Mouse (Mus musculus): ENCODE results near the gene 9330182L06Rik. TPM values are rescaled to one million over a fixed set of nuclear protein-coding genes. Genes with fewer than 3 reads are reported as not detected.

Gene 9330182L06Rik
- polyA plus RNA-seq, 1 experiment from 2014 or later, result 0.24 TPM

- Histone ChIP-seq H3K36me3 (no peaks in the 10 kb centered on the region), H3K9me3 (replicated peaks) (no peaks in the 10 kb centered on the region), H3K9ac (no peak overlapping the region), H3K27me3 (no peaks in the 10 kb centered on the region), H3K4me1 (replicated peaks) (no peaks in the 10 kb centered on the region), H3K27ac (no peak overlapping the region), H3K4me3 (replicated peaks) (no peak overlapping the region), H3K4me2 (no peak overlapping the region)
- ATAC-seq (ENCODE audit: low read depth), result no peak
- 38% methylated on average over 10 of the region's 10 CpGs for WGBS (ENCODE audit: insufficient replicate concordance)
- DNase-seq, result no peak
Measured at GRCm38 (mm10) chr5:9427581-9428241, 161.8 kb downstream of the 9330182L06Rik start.

- H3K9me3 ChIP-seq (replicated peaks), result no peaks in the 10 kb centered on the region
- 42% methylated on average over 3 of the region's 3 CpGs for WGBS (ENCODE audit: insufficient replicate concordance)
- H3K4me2 ChIP-seq, result no peak overlapping the region
- no peak overlapping the region for H3K4me3 ChIP-seq (replicated peaks)
- H3K9ac ChIP-seq, result no peak overlapping the region
- ATAC-seq (ENCODE audit: low read depth) (no peak), DNase-seq (no peak)
- no peak overlapping the region for H3K27ac ChIP-seq
- no peaks in the 10 kb centered on the region for H3K27me3 ChIP-seq
- H3K36me3 ChIP-seq, result no peaks in the 10 kb centered on the region
- no peaks in the 10 kb centered on the region for H3K4me1 ChIP-seq (replicated peaks)
Measured at GRCm38 (mm10) chr5:9428728-9429127, 162.8 kb downstream of the 9330182L06Rik start.

- Histone ChIP-seq H3K27ac (no peak overlapping the region), H3K9ac (no peak overlapping the region), H3K4me1 (replicated peaks) (no peaks in the 10 kb centered on the region), H3K27me3 (no peaks in the 10 kb centered on the region), H3K4me2 (no peak overlapping the region), H3K4me3 (replicated peaks) (no peak overlapping the region), H3K9me3 (replicated peaks) (no peaks in the 10 kb centered on the region), H3K36me3 (no peaks in the 10 kb centered on the region)
- WGBS (ENCODE audit: insufficient replicate concordance), result 15% methylated on average over 1 of the region's 1 CpGs
- DNase-seq, result no peak
- ATAC-seq (ENCODE audit: low read depth), result no peak
Measured at GRCm38 (mm10) chr5:9446146-9446545, 180.2 kb downstream of the 9330182L06Rik start.

- no peak overlapping the region for H3K4me3 ChIP-seq (replicated peaks)
- H3K9ac ChIP-seq, result no peak overlapping the region
- WGBS (ENCODE audit: insufficient replicate concordance), result 67% methylated on average over 6 of the region's 6 CpGs
- H3K36me3 ChIP-seq, result no peaks in the 10 kb centered on the region
- ATAC-seq (ENCODE audit: low read depth), result no peak
- no peaks in the 10 kb centered on the region for H3K9me3 ChIP-seq (replicated peaks)
- no peak for DNase-seq
- no peaks in the 10 kb centered on the region for H3K27me3 ChIP-seq
- H3K4me2 ChIP-seq, result no peak overlapping the region
- H3K4me1 ChIP-seq (replicated peaks), result no peaks in the 10 kb centered on the region
- no peak overlapping the region for H3K27ac ChIP-seq
Measured at GRCm38 (mm10) chr5:9448931-9449330, 183.0 kb downstream of the 9330182L06Rik start.

GRCm38 (mm10) chr5:9449570-9449969, 183.7 kb downstream of the 9330182L06Rik start:
- H3K9ac ChIP-seq, result no peak overlapping the region
- H3K27ac ChIP-seq, result no peak overlapping the region
- no peak overlapping the region for H3K4me2 ChIP-seq
- ATAC-seq (ENCODE audit: low read depth) (no peak), DNase-seq (no peak)
- no peak overlapping the region for H3K4me3 ChIP-seq (replicated peaks)
- 56% methylated on average over 5 of the region's 5 CpGs for WGBS (ENCODE audit: insufficient replicate concordance)
- no peaks in the 10 kb centered on the region for H3K9me3 ChIP-seq (replicated peaks)
- H3K27me3 ChIP-seq, result no peaks in the 10 kb centered on the region
- no peaks in the 10 kb centered on the region for H3K36me3 ChIP-seq
- H3K4me1 ChIP-seq (replicated peaks), result no peaks in the 10 kb centered on the region

- no peak overlapping the region for H3K27ac ChIP-seq
- 57% methylated on average over 2 of the region's 2 CpGs for WGBS (ENCODE audit: insufficient replicate concordance)
- no peak overlapping the region for H3K4me2 ChIP-seq
- ATAC-seq (ENCODE audit: low read depth) (no peak), DNase-seq (no peak)
- H3K36me3 ChIP-seq, result no peaks in the 10 kb centered on the region
- no peaks in the 10 kb centered on the region for H3K9me3 ChIP-seq (replicated peaks)
- H3K9ac ChIP-seq, result no peak overlapping the region
- H3K27me3 ChIP-seq, result no peaks in the 10 kb centered on the region
- no peaks in the 10 kb centered on the region for H3K4me1 ChIP-seq (replicated peaks)
- no peak overlapping the region for H3K4me3 ChIP-seq (replicated peaks)
Measured at GRCm38 (mm10) chr5:9453298-9453697, 187.4 kb downstream of the 9330182L06Rik start.

GRCm38 (mm10) chr5:9477587-9477986, 211.7 kb downstream of the 9330182L06Rik start:
- Histone ChIP-seq H3K27me3 (no peaks in the 10 kb centered on the region), H3K4me2 (no peak overlapping the region), H3K4me3 (replicated peaks) (no peak overlapping the region), H3K4me1 (replicated peaks) (no peaks in the 10 kb centered on the region), H3K9me3 (replicated peaks) (no peaks in the 10 kb centered on the region), H3K9ac (no peak overlapping the region), H3K27ac (no peak overlapping the region), H3K36me3 (no peaks in the 10 kb centered on the region)
- WGBS (ENCODE audit: insufficient replicate concordance), result 53% methylated on average over 3 of the region's 3 CpGs
- ATAC-seq (ENCODE audit: low read depth), result no peak
- no peak for DNase-seq

- Histone ChIP-seq H3K4me2 (no peak overlapping the region), H3K27ac (no peak overlapping the region), H3K27me3 (no peaks in the 10 kb centered on the region), H3K36me3 (no peaks in the 10 kb centered on the region), H3K9ac (no peak overlapping the region), H3K9me3 (replicated peaks) (no peaks in the 10 kb centered on the region), H3K4me3 (replicated peaks) (no peak overlapping the region), H3K4me1 (replicated peaks) (no peaks in the 10 kb centered on the region)
- whole genome bisulfite sequencing (ENCODE audit: insufficient replicate concordance), result 10% methylated on average over 5 of the region's 5 CpGs
- DNase-seq (no peak), ATAC-seq (ENCODE audit: low read depth) (no peak)
Measured at GRCm38 (mm10) chr5:9495456-9495855, 229.5 kb downstream of the 9330182L06Rik start.

- H3K4me3 ChIP-seq (replicated peaks), result no peak overlapping the region
- no peaks in the 10 kb centered on the region for H3K9me3 ChIP-seq (replicated peaks)
- WGBS (ENCODE audit: insufficient replicate concordance), result 51% methylated on average over 4 of the region's 4 CpGs
- DNase-seq (no peak), ATAC-seq (ENCODE audit: low read depth) (no peak)
- H3K27ac ChIP-seq, result no peak overlapping the region
- no peak overlapping the region for H3K4me2 ChIP-seq
- H3K36me3 ChIP-seq, result no peaks in the 10 kb centered on the region
- no peaks in the 10 kb centered on the region for H3K27me3 ChIP-seq
- no peaks in the 10 kb centered on the region for H3K4me1 ChIP-seq (replicated peaks)
- H3K9ac ChIP-seq, result no peak overlapping the region
Measured at GRCm38 (mm10) chr5:9497235-9497634, 231.3 kb downstream of the 9330182L06Rik start.

GRCm38 (mm10) chr5:9511027-9511426, 245.1 kb downstream of the 9330182L06Rik start:
- H3K9ac ChIP-seq, result no peak overlapping the region
- no peak overlapping the region for H3K27ac ChIP-seq
- no peak for ATAC-seq (ENCODE audit: low read depth)
- no peaks in the 10 kb centered on the region for H3K9me3 ChIP-seq (replicated peaks)
- H3K4me3 ChIP-seq (replicated peaks), result no peak overlapping the region
- no peak for DNase-seq
- no peaks in the 10 kb centered on the region for H3K27me3 ChIP-seq
- H3K4me1 ChIP-seq (replicated peaks), result no peaks in the 10 kb centered on the region
- WGBS (ENCODE audit: insufficient replicate concordance), result 65% methylated on average over 1 of the region's 1 CpGs
- H3K36me3 ChIP-seq, result no peaks in the 10 kb centered on the region
- H3K4me2 ChIP-seq, result no peak overlapping the region

GRCm38 (mm10) chr5:9525507-9525906, 259.6 kb downstream of the 9330182L06Rik start:
- no peak overlapping the region for H3K27ac ChIP-seq
- no peaks in the 10 kb centered on the region for H3K4me1 ChIP-seq (replicated peaks)
- no peaks in the 10 kb centered on the region for H3K9me3 ChIP-seq (replicated peaks)
- no peak overlapping the region for H3K9ac ChIP-seq
- H3K4me3 ChIP-seq (replicated peaks), result no peak overlapping the region
- H3K36me3 ChIP-seq, result no peaks in the 10 kb centered on the region
- ATAC-seq (ENCODE audit: low read depth), result no peak
- H3K4me2 ChIP-seq, result no peak overlapping the region
- DNase-seq, result no peak
- 47% methylated on average over 4 of the region's 4 CpGs for WGBS (ENCODE audit: insufficient replicate concordance)
- H3K27me3 ChIP-seq, result no peaks in the 10 kb centered on the region
